Mouse (Mus musculus) heart, adult 2 months (tissue): ENCODE data around the gene Fzr1.

Source experiments
- CTCF ChIP-seq: fragments of 200-600 bp; IDR thresholded peaks from 2 replicates; pipeline ENCODE4 v1.8.1; 2022; ENCODE audit warnings: antibody characterized with exemption, mild to moderate bottlenecking, moderate library complexity
- EP300 ChIP-seq: fragments of 200-500 bp; IDR thresholded peaks from 2 replicates; pipeline ENCODE4 v1.6.1; 2011; ENCODE audit warnings: low read depth, low read length, control low read depth; ENCODE audit not compliant: insufficient read depth

DNA sequence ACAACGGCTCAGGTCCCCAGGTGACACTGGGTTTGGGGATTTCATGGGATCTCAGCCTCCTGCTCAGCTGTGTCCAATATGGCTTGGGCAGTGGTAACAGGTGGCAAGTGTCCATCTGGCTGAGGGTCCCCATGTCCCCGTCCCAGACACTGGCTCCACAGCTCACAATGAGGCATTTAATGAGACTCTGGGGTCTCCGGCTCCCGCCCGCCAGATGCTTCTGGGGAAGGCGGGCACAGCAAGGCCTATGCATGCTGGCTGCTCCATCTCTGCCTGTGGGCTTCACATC is 11.2 kb downstream of the Fzr1 start:
- no peak for TF ChIP-seq EP300
- TF ChIP-seq CTCF, result no peak
